Mouse (Mus musculus) lung, postnatal 4 days (tissue): ENCODE measurements around the gene Trpm8.

ENCODE experiments used
- DNase-seq, 2 experiments: peaks; one replicate each; pipeline ENCODE4 v3.0.0; 2021

Trpm8 gene

GRCm38 (mm10) chr1:88264869-88265240, 12.6 kb upstream of the Trpm8 start:
- DNase-seq: peak in 1 of 2 experiments; percentile 49

DNA sequence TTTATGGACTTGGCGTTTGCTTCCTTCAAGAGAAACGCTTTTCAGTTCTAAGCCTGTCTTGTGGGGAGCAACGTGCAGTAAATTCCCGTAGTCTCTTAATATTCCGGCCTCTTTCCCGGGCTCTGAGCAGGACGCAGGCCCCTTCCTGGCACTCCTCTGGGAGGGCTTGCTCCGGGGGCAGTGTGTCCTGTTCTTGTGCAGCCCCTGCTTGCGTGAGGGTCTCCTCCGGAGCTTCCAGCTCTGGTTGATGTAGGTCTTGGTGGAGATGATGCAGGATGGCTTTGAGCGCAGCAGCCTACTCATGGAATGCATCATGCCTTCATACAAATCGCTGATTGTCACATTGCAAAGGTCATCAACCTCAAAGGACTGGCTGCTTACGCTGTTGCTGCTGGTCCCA, 11.3 kb upstream of the Trpm8 start:
- peak in 1 of 2 experiments; percentile 31 for DNase-seq

- DNase-seq: peak in 1 of 2 experiments; percentile 48
These were observed 10.0 kb upstream of the Trpm8 start for GRCm38 (mm10) chr1:88267489-88267888.

GRCm38 (mm10) chr1:88268070-88268469, 9.4 kb upstream of the Trpm8 start:
- peak in 1 of 2 experiments; percentile 28 for DNase-seq

- DNase-seq: peak in 1 of 2 experiments; percentile 43
These were observed 7.7 kb upstream of the Trpm8 start for GRCm38 (mm10) chr1:88269539-88270309.

DNA sequence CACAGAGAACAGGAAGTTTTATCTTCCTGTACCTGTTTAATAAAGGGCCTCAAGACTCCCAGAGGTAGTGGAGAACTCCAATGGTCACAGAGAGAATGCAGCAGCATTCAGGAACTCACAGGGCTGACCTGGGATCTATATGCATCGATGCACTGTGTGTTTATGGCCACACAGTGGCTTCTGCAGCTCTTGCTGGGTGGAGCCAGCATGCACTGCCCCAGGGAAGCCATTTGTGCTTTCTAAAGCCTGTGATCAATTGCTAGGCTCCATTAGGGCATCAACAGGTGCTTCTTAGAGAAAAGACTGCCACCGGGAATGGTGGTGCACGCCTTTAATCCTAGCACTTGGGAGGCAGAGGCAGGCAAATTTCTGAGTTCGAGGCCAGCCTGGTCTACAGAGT, 4.6 kb upstream of the Trpm8 start:
- no peak for DNase-seq

DNA sequence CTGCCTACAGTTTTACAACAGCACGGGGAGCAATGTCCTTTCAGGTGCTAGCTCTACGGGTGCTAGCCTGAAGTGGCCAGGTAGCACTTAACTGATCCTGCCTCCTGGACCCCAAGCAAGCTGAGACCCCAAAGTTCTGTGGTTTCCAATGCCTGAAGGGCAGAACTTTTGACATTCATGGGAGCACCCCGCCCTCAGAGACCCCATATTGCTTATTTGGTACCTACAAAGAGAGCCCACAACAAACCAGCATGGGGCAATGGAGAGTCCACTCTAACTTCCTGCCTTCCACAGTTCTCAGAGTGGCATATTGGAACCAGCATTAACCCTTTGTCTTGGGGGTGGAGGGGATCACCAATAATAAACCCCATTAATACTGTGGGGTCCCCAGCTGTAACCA, 4.1 kb upstream of the Trpm8 start:
- DNase-seq: peak in 1 of 2 experiments; percentile 36

DNA sequence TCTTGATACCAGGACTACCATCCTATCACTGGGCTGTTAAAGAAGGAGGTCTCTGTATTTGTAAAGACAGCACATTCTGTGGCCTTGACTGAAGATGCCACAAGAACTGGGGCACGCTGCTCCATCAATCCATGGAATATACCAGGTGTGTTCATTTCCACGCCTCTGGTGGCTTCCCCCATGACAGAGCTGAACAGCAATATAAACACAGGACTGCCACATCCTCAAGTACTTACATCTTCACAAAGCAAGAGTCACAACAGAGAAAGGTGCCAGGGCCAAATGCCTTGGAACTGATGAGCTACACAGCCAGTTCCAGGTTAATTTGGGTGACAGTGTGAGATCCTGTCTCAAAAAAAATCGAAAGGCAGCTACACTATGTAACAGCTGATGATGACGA, 3.6 kb upstream of the Trpm8 start:
- no peak for DNase-seq

DNA sequence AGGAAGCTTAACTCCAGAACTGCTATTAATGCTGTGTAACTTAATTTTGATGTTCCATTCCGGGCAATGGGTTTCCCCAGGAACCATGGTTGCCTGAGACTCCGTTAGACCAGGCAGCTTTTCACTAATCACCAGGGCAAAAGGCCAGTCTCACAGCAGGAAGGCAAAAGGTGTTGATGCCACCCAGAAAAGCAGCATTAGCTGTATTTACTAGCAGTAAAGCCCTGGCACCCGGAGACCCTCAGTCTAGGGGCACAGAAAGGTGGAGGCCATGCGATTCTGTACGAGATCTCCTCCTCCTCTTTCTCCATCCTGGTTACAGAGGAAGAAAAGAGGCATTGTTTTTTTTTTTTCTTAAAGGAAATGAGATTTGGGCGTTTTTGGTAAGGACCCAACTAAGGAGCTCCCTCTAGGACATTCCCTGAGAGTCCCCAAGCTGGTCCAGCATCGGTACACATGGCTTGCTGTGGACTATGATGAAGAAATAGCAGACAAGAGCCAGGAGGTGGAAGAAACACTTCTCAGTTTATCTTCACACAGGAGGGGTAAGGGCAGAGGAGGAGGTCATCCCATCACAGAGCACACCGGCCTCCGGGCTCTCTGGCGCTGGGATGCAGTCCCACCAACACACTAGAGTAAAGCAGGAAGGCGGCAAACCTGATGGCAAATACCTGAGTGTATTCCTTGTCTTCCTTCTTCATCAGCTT, 2.9 kb upstream of the Trpm8 start:
- peak in 1 of 2 experiments; percentile 40 for DNase-seq

DNA sequence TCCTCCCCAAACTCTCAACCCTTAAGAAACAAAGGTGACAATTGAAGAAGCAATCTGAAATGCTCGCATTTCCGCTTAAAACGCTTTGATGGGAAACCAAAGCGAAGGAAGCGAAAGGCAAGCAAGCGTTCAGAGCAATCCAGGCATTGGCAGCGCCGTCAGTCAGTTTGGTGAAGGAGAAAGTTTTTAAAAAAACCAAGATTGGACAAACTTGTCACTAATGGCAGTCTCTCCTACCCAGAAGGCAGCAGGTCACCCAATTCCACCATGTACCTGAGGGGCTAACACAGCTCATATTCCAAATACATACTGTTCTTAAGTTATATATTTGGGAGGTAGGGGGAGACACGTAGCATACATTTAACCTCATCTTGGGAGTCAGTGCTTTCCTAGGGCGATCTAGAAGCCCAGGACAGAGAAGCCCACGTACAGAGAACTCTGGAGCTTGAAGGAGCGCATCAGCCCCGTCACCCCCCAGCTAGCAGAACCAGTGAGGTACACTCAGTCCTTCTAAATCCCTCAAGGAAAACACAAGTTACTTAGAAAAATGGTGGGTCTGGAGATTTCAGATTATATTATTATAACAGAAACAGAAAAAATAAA, 2.3 kb upstream of the Trpm8 start:
- no peak for DNase-seq

GRCm38 (mm10) chr1:88275698-88276523, 1.6 kb upstream of the Trpm8 start:
- DNase-seq: peak in 1 of 2 experiments; percentile 29

GRCm38 (mm10) chr1:88276524-88277097, 850 bp upstream of the Trpm8 start:
- no peak for DNase-seq

- peak in 1 of 2 experiments; percentile 38 for DNase-seq
These were observed 504 bp downstream of the Trpm8 start for GRCm38 (mm10) chr1:88277818-88278511.

- DNase-seq: peak; percentile 33 to 47
These were observed 1.9 kb downstream of the Trpm8 start for GRCm38 (mm10) chr1:88279111-88280005.

DNA sequence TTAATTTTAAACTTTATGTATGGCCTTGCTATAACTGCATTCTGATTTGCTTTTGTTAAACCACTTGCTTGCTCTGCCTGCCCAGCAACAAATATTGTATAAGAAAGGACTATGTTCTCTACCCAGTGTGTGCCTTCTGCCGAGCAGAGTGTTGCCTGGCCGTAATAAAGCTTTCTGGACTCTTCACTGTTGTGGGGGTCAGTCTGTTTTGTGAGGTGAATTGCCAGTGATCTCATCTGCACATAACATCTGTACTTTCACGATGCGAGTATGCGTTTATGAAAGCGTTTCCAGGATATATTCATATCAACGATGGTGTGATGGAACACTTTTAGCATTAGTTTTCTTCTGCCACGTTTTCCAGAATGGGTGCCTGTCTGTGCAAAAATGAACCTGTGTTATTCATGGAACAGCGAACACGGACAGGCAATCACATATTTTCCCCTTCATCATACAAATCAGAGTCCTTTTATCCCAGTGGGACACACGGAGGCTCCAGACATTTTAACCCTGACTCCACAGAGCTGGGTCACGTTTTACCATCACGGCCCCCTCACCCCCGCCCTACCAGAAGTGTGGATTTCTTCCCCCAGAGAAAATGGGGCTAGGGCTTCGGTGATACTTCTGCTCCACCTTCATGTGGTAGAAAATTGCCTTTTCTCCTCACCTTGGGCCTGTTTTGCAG, 2.7 kb downstream of the Trpm8 start:
- DNase-seq: no peak

DNA sequence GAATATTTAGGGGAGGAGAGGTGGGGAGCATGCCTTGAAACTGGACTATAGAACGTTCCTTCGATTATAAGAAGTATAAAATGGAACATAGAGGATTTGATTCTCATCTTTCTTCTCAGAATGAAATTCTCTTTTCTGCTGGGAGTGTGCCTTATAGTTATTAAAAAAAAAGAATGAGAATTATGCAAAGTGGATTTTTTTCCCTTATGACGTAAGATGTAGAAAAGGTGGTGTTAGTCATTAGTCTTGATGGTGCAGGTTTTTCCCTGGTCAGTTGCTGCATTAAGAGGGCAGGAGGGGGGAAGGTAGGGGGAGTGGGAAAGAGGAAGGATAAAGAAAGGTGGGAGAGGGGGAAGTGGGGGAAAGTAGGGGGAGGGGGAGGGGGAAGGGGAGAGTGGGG, 4.8 kb downstream of the Trpm8 start:
- DNase-seq: no peak

DNA sequence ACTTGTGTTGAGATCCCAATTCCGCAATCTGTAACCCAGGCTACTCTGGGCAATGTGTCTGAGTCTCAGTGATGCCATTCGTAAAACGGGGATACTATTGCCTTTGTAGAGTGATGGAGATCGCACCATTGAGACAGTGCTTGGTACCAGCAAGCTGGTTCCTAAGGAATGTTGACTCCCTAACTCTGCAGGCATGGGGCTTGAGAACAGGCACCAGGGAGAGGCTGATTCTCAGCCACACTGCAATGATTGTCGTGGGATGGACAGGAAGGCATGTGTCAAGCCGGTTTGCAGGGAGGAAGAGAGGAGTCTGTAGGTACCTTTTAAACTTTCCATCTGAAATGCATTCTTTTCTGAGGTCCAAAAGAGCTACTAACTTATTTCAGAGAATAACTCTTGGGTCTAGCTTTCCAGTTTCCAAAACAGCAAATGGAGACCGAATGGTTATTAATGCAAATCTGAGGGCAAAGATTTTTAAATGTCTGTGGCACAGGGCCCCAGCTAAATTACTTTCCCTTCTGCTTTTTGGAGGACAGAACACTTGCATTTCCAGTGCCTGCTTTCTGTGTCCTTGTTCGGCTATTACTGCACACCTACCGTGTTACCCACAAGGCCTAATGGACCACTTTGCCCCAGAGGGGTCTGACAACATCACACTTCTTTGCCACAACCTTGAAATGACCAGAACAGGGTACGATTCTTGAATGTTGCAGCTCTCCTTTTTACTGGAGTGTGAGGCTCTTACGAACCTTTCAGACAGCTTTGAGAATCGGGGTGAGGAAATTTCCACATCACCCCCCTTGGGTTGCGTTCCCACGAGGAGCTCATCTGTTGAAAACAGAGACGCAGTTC, 6.1 kb downstream of the Trpm8 start:
- DNase-seq: peak in 1 of 2 experiments; percentile 24

GRCm38 (mm10) chr1:88284228-88284945, 6.9 kb downstream of the Trpm8 start:
- no peak for DNase-seq

DNA sequence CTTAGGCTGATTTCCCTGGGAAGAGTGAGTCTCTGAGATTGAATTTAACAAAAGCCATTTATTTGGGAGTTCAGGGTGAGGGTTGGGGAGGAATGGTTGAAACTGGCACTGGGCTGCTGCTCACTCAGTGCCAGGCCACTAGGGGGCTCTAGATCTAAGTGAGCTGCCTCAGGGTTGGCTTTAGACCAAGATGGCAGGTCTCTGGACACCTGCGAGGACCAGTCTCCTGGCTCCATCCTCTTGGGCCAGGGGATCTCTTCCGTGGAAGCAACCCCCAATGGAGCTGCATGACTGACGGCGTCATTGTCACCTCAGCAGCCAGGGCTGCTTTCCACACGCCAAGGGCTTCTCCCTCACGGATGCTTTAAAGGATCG, 7.5 kb downstream of the Trpm8 start:
- peak in 1 of 2 experiments; percentile 50 for DNase-seq
